Comparison of ENCODE assay signal across 25 mouse cellular contexts in the genomic region with DNA sequence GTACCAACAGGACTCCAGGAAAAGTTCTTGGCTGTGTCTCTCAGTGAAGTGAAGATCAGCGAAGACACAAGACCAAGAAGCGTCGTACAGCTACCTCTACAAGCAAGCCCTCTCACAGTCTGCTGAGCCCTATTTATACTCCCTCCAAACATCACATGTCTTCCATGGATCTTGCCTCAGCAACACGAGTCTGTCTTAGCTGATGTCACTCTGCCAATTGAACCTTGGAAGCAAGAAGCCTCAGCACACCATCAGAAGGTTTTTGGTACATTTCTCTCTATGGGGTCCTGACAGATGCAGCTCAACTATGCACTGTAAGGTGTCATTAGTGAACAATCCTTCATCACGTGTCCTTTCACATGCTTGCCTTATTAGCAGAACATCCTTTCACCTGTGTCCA. TPM values are rescaled to one million over a fixed set of nuclear protein-coding genes. Genes with fewer than 3 reads are reported as not detected.
A peak's percentile ranks its signal among the peaks of the same experiment; 100 is the strongest.
DNase-seq lines count a peak whose midpoint lies in the region; ATAC-seq lines count a peak whose summit lies in the region.
"Had no signal": no experiment of that assay in that cellular context is flagged by ENCODE, and none has a peak within 500 bp of the region (broad histone marks: within the 10 kb centered on the region; RNA-seq: fewer than 3 reads in every experiment).

No protein-coding gene starts in this region.

- 79% methylated on average over 5 of the region's 5 CpGs for WGBS in kidney, embryonic 16.5 days

- H3K27me3 ChIP-seq in kidney, embryonic 16.5 days (ENCODE audit: insufficient read depth, low read length) = no peaks in the 10 kb centered on the region
- H3K27me3 ChIP-seq: CH12.LX; hindbrain, embryonic 15.5 days had no signal

- H3K9ac ChIP-seq in kidney, embryonic 16.5 days (replicated peaks; ENCODE audit: low read length) = no peak overlapping the region
- H3K9ac ChIP-seq: embryonic facial prominence, embryonic 15.5 days; heart, embryonic 13.5 days; hindbrain, embryonic 15.5 days had no signal

- no peaks in the 10 kb centered on the region for H3K36me3 ChIP-seq in kidney, embryonic 16.5 days (ENCODE audit: insufficient read depth, low read length)
- H3K36me3 ChIP-seq: embryonic facial prominence, embryonic 15.5 days; forebrain, embryonic 10.5 days; heart, embryonic 13.5 days; hindbrain, embryonic 15.5 days had no signal

- H3K4me1 ChIP-seq in kidney, embryonic 16.5 days (ENCODE audit: insufficient read depth, low read length) = no peaks in the 10 kb centered on the region
- H3K4me1 ChIP-seq: heart, embryonic 13.5 days; hindbrain, embryonic 15.5 days had no signal

- no peak overlapping the region for H3K4me2 ChIP-seq in kidney, embryonic 16.5 days (replicated peaks; ENCODE audit: low read depth, low read length)
- H3K4me2 ChIP-seq: embryonic facial prominence, embryonic 15.5 days; heart, embryonic 13.5 days; hindbrain, embryonic 15.5 days had no signal

- H3K9me3 ChIP-seq in kidney, embryonic 16.5 days (ENCODE audit: low read length) = no peaks in the 10 kb centered on the region
- H3K9me3 ChIP-seq: embryonic facial prominence, embryonic 15.5 days; forebrain, embryonic 10.5 days; heart, embryonic 13.5 days; hindbrain, embryonic 15.5 days had no signal

- no peak overlapping the region for H3K27ac ChIP-seq in kidney, embryonic 16.5 days (ENCODE audit: low read length)
- H3K27ac ChIP-seq: embryonic facial prominence, embryonic 15.5 days; gastrocnemius, adult 2 months; heart, embryonic 13.5 days; hindbrain, embryonic 15.5 days had no signal

- ATAC-seq in kidney, embryonic 16.5 days (ENCODE audit: low FRiP score, low TSS enrichment) = no peak
- ATAC-seq: forebrain, embryonic 14.5 days had no signal

- no peak overlapping the region for H3K4me3 ChIP-seq in kidney, embryonic 16.5 days (ENCODE audit: low read length)
- H3K4me3 ChIP-seq: embryonic facial prominence, embryonic 15.5 days; erythroblast, embryonic 14.5 days; forebrain, embryonic 10.5 days; gastrocnemius, adult 2 months; heart, embryonic 13.5 days; hindbrain, embryonic 15.5 days had no signal

- DNase-seq in kidney, adult 11 months = peak; percentile 40
- DNase-seq in kidney, adult 18-20 months = no peak
- peak; percentile 40 to 61 for DNase-seq in kidney, postnatal 36 days
- peak; percentile 46 for DNase-seq in cerebellum, adult 8-10 months
- DNase-seq in natural killer cell, adult 2 months (ENCODE audit: low spot score in 2 of 2) = no peak
- DNase-seq in layer of hippocampus, postnatal 14 days (ENCODE audit: low spot score in 2 of 2) = no peak
- DNase-seq: adrenal gland, adult 2 months; embryo, embryonic 11 days; gastrocnemius, adult 2 months; gastrocnemius, postnatal 25 days; heart, adult 11 months; heart, postnatal 36 days had no signal

RNA-seq across cellular contexts. Expression of a gene that starts 28.6 kb away (rescaled TPM):
- polyA plus RNA-seq in kidney, embryonic 16.5 days (2015; fragmentation: Nextera tagmentation; extraction: Ambion mirVana) = 27.4 and 27.7 TPM in 2 replicates
- 1 to 10 TPM; 1.5 to 2.4 TPM for total RNA-seq in layer of hippocampus, postnatal 14 days (2021)
- total RNA-seq: adrenal gland, postnatal 25 days; common myeloid progenitor, adult 5-6 weeks; gastrocnemius, adult 2 months; gastrocnemius, postnatal 25 days; heart, postnatal 36 days had no signal
- polyA plus RNA-seq: embryonic facial prominence, embryonic 11.5 days; embryonic facial prominence, embryonic 15.5 days; erythroblast, embryonic 14.5 days; forebrain, embryonic 10.5 days; forebrain, embryonic 14.5 days; heart, embryonic 13.5 days; heart, postnatal 0 days; hindbrain, embryonic 11.5 days; hindbrain, embryonic 15.5 days had no signal

Comparison
In these comparisons a context has a peak if more than half of its experiments do, and no peak if none do; other contexts are left out.
1. DNase-seq: peak in kidney, adult 11 months (single experiment), kidney, postnatal 36 days (2 of 2) and cerebellum, adult 8-10 months (single experiment); none in kidney, adult 18-20 months (single experiment), natural killer cell, adult 2 months (0 of 2) and layer of hippocampus, postnatal 14 days (0 of 2).